Mouse (Mus musculus): ENCODE results near the gene Gm4756. TPM values are rescaled to one million over a fixed set of nuclear protein-coding genes. Genes with fewer than 3 reads are reported as not detected.

Gene Gm4756
- total and polyA plus RNA-seq, 3 experiments: not detected

- H3K27me3 ChIP-seq (replicated peaks): no peaks in the 10 kb centered on the region
- H3K79me2 ChIP-seq (replicated peaks; ENCODE audit: control insufficient read depth, extremely low read depth, insufficient read depth, poor library complexity, severe bottlenecking): no peaks in the 10 kb centered on the region
- in situ Hi-C loops (cut with MboI; ENCODE audit: low pct_ligation_motif_present, low pct_unique_long_range_greater_than_20kb, low sequenced_read_pairs): loop anchor here (25.0 kb wide), 1 partner anchor 117 kb away; the partner anchor contains the start of gene Pcnx4
- no peak overlapping the region for H3K4me2 ChIP-seq (ENCODE audit: insufficient read depth, low read depth, poor library complexity, severe bottlenecking)
- TF ChIP-seq CHD1 (IDR thresholded peaks at IDR 0.05; ENCODE audit: low read depth, low read length) (no peak), HCFC1 (IDR thresholded peaks at IDR 0.05; ENCODE audit: low read depth, low read length) (no peak), ZNF384 (IDR thresholded peaks at IDR 0.05; ENCODE audit: low read depth, low read length) (peak; percentile 12; the same call in 1 of the 2 replicates), ZKSCAN1 (IDR thresholded peaks at IDR 0.05; ENCODE audit: borderline replicate concordance, low read depth, low read length) (no peak), E2F4 (IDR thresholded peaks at IDR 0.05; ENCODE audit: insufficient replicate concordance, low read depth, low read length) (no peak), GABPA (IDR thresholded peaks at IDR 0.05; ENCODE audit: insufficient replicate concordance, low read depth, low read length) (no peak), NELFE (IDR thresholded peaks at IDR 0.05; ENCODE audit: low read depth, low read length) (no peak), MAZ (IDR thresholded peaks at IDR 0.05; ENCODE audit: low read depth, low read length) (no peak), JUN (IDR thresholded peaks at IDR 0.05; ENCODE audit: insufficient read depth, low read depth, low read length) (no peak), CTCF (conservative IDR thresholded peaks at IDR 0.05 in 1 of 2, IDR thresholded peaks at IDR 0.05 in 1 of 2; ENCODE audit: low read depth in 2 of 2, low read length in 2 of 2) (peak; percentile 70 to 75), SMC3 (IDR thresholded peaks at IDR 0.05; ENCODE audit: low read depth, low read length) (peak; percentile 55), USF2 (conservative IDR thresholded peaks at IDR 0.05; ENCODE audit: low read depth, low read length) (no peak), RAD21 (IDR thresholded peaks at IDR 0.05; ENCODE audit: low read depth, low read length) (peak; percentile 68)
- DNase-seq (ENCODE audit: extremely low read depth): peak; percentile 27
- no peak overlapping the region for H3K27ac ChIP-seq (ENCODE audit: insufficient read depth, low read depth)
- H3K9me3 ChIP-seq (replicated peaks; ENCODE audit: low read length): no peaks in the 10 kb centered on the region
- peaks cover 28 to 72% of the 10 kb centered on the region in 2 experiments for H3K36me3 ChIP-seq (replicated peaks in 1 of 2; ENCODE audit: control insufficient read depth in 1 of 2, insufficient read depth in 1 of 2, low read length in 1 of 2)
- no peaks in the 10 kb centered on the region for H3K4me1 ChIP-seq (ENCODE audit: control insufficient read depth in 1 of 2, insufficient read depth in 2 of 2)
- dilution Hi-C loops (cut with MboI; ENCODE audit: extremely low pct_ligation_motif_present, extremely low pct_unique_long_range_greater_than_20kb, low sequenced_read_pairs): no loop called here
- no peak overlapping the region for H3K4me3 ChIP-seq (replicated peaks in 1 of 3; ENCODE audit: low read depth in 2 of 3, low read length in 2 of 3, poor library complexity in 1 of 3)
- no peak overlapping the region for H3K9ac ChIP-seq (ENCODE audit: insufficient read depth, low read depth)
Observed at GRCm38 (mm10) chr12:72654698-72655097, 5.2 kb upstream of the Gm4756 start.

- Histone ChIP-seq H3K4me1 (ENCODE audit: control insufficient read depth in 1 of 2, insufficient read depth in 2 of 2) (no peaks in the 10 kb centered on the region), H3K36me3 (replicated peaks in 1 of 2; ENCODE audit: control insufficient read depth in 1 of 2, insufficient read depth in 1 of 2, low read length in 1 of 2) (peaks cover 17 to 53% of the 10 kb centered on the region in 2 experiments), H3K4me2 (ENCODE audit: insufficient read depth, low read depth, poor library complexity, severe bottlenecking) (no peak overlapping the region), H3K9me3 (replicated peaks; ENCODE audit: low read length) (no peaks in the 10 kb centered on the region), H3K4me3 (replicated peaks in 1 of 3; ENCODE audit: low read depth in 2 of 3, low read length in 2 of 3, poor library complexity in 1 of 3) (no peak overlapping the region), H3K27ac (ENCODE audit: insufficient read depth, low read depth) (no peak overlapping the region), H3K27me3 (replicated peaks) (no peaks in the 10 kb centered on the region), H3K79me2 (replicated peaks; ENCODE audit: control insufficient read depth, extremely low read depth, insufficient read depth, poor library complexity, severe bottlenecking) (no peaks in the 10 kb centered on the region), H3K9ac (ENCODE audit: insufficient read depth, low read depth) (no peak overlapping the region)
- in situ Hi-C loops (cut with MboI; ENCODE audit: low pct_ligation_motif_present, low pct_unique_long_range_greater_than_20kb, low sequenced_read_pairs): no loop called here
- dilution Hi-C loops (cut with MboI; ENCODE audit: extremely low pct_ligation_motif_present, extremely low pct_unique_long_range_greater_than_20kb, low sequenced_read_pairs): no loop called here
- TF ChIP-seq SMC3 (IDR thresholded peaks at IDR 0.05; ENCODE audit: low read depth, low read length): no peak
- no peak for TF ChIP-seq CHD2 (IDR thresholded peaks at IDR 0.05; ENCODE audit: low read length)
- TF ChIP-seq RAD21 (IDR thresholded peaks at IDR 0.05; ENCODE audit: low read depth, low read length): no peak
- TF ChIP-seq MAX (IDR thresholded peaks at IDR 0.05; ENCODE audit: low read length): no peak
- no peak for TF ChIP-seq POLR2A (IDR thresholded peaks at IDR 0.05; ENCODE audit: low read depth, low read length)
- TF ChIP-seq MYC (IDR thresholded peaks at IDR 0.05; ENCODE audit: low read depth, low read length): no peak
- TF ChIP-seq SIN3A (IDR thresholded peaks at IDR 0.05; ENCODE audit: low read length): no peak
- no peak for TF ChIP-seq MAZ (IDR thresholded peaks at IDR 0.05; ENCODE audit: low read depth, low read length)
- TF ChIP-seq JUN (IDR thresholded peaks at IDR 0.05; ENCODE audit: insufficient read depth, low read depth, low read length): no peak
- no peak for TF ChIP-seq E2F4 (IDR thresholded peaks at IDR 0.05; ENCODE audit: insufficient replicate concordance, low read depth, low read length)
- no peak for TF ChIP-seq MEF2A (IDR thresholded peaks at IDR 0.05; ENCODE audit: borderline replicate concordance, low read depth, low read length)
- TF ChIP-seq GABPA (IDR thresholded peaks at IDR 0.05; ENCODE audit: insufficient replicate concordance, low read depth, low read length): no peak
- TF ChIP-seq MXI1 (IDR thresholded peaks at IDR 0.05; ENCODE audit: low read depth, low read length): no peak
- no peak for TF ChIP-seq NELFE (IDR thresholded peaks at IDR 0.05; ENCODE audit: low read depth, low read length)
- TF ChIP-seq UBTF (IDR thresholded peaks at IDR 0.05; ENCODE audit: low read depth, low read length): no peak
- no peak for TF ChIP-seq IRF4 (IDR thresholded peaks at IDR 0.05; ENCODE audit: low read depth, low read length)
- no peak for TF ChIP-seq KAT2A (IDR thresholded peaks at IDR 0.05; ENCODE audit: insufficient replicate concordance, low read length)
- no peak for TF ChIP-seq BHLHE40 (IDR thresholded peaks at IDR 0.05; ENCODE audit: low read depth, low read length)
- no peak for DNase-seq (ENCODE audit: extremely low read depth)
Observed at GRCm38 (mm10) chr12:72648921-72649320, 540 bp downstream of the Gm4756 start.
